Mouse (Mus musculus): ENCODE measurements around the gene Mcu. TPM values are rescaled to one million over a fixed set of nuclear protein-coding genes. Genes with fewer than 3 reads are reported as not detected.

Mcu gene
- polyA plus RNA-seq (2015; fragmentation: Nextera tagmentation; extraction: Ambion mirVana) = 56.9 and 57.2 TPM in 2 replicates

GRCm38 (mm10) chr10:59616522-59616921 lies at the start of gene Mcu:
TSS of gene Mcu (minus strand) at chr10:59616692.
- no peak for TF ChIP-seq CTCF (IDR thresholded peaks at IDR 0.05; ENCODE audit: low read depth)
- TF ChIP-seq EP300 (optimal IDR thresholded peaks at IDR 0.05) = no peak
- Histone ChIP-seq H3K27ac (replicated peaks) (peak within 1 kb of the TSS; percentile 95), H3K9ac (ENCODE audit: low read length) (peak within 1 kb of the TSS; percentile 97), H3K27me3 (ENCODE audit: control insufficient read depth, insufficient read depth, low read length) (no peaks in the 10 kb centered on the region), H3K4me1 (replicated peaks; ENCODE audit: control insufficient read depth, insufficient read depth) (no peaks in the 10 kb centered on the region; the same call in 1 of the 2 replicates), H3K9me3 (ENCODE audit: control insufficient read depth, low read length) (no peaks in the 10 kb centered on the region), H3K4me3 (ENCODE audit: low read depth, low read length) (peak within 1 kb of the TSS; percentile 96), H3K4me2 (replicated peaks; ENCODE audit: low read depth) (peak within 1 kb of the TSS; percentile 81), H3K36me3 (ENCODE audit: control insufficient read depth, insufficient read depth, low read length) (no peaks in the 10 kb centered on the region)
- under 1% methylated on average over 35 of the region's 36 CpGs for WGBS
- peak; percentile 97 for DNase-seq (ENCODE audit: low spot score)
- peak; percentile 97 for ATAC-seq (ENCODE audit: low FRiP score, low TSS enrichment)

GRCm38 (mm10) chr10:59665503-59666291 lies 49.2 kb upstream of the Mcu start:
- TF ChIP-seq CTCF (IDR thresholded peaks at IDR 0.05; ENCODE audit: low read depth) = no peak
- ATAC-seq (ENCODE audit: low FRiP score, low TSS enrichment) (no peak), DNase-seq (ENCODE audit: low spot score) (no peak)
- Histone ChIP-seq H3K9me3 (ENCODE audit: control insufficient read depth, low read length) (no peaks in the 10 kb centered on the region), H3K4me1 (replicated peaks; ENCODE audit: control insufficient read depth, insufficient read depth) (no peaks in the 10 kb centered on the region), H3K4me3 (ENCODE audit: low read depth, low read length) (no peak overlapping the region), H3K27ac (replicated peaks) (no peak overlapping the region), H3K27me3 (ENCODE audit: control insufficient read depth, insufficient read depth, low read length) (no peaks in the 10 kb centered on the region), H3K36me3 (ENCODE audit: control insufficient read depth, insufficient read depth, low read length) (no peaks in the 10 kb centered on the region), H3K9ac (ENCODE audit: low read length) (no peak overlapping the region), H3K4me2 (replicated peaks; ENCODE audit: low read depth) (no peak overlapping the region)
- 69% methylated on average over 13 of the region's 13 CpGs for WGBS

- H3K9ac ChIP-seq (ENCODE audit: low read length) = no peak overlapping the region
- H3K9me3 ChIP-seq (ENCODE audit: control insufficient read depth, low read length) = no peaks in the 10 kb centered on the region
- no peak overlapping the region for H3K4me2 ChIP-seq (replicated peaks; ENCODE audit: low read depth)
- TF ChIP-seq EP300 (optimal IDR thresholded peaks at IDR 0.05) (no peak), CTCF (IDR thresholded peaks at IDR 0.05; ENCODE audit: low read depth) (no peak)
- H3K36me3 ChIP-seq (ENCODE audit: control insufficient read depth, insufficient read depth, low read length) = no peaks in the 10 kb centered on the region
- no peak for DNase-seq (ENCODE audit: low spot score)
- ATAC-seq (ENCODE audit: low FRiP score, low TSS enrichment) = no peak
- WGBS = 76% methylated on average over 2 of the region's 2 CpGs
- no peak overlapping the region for H3K4me3 ChIP-seq (ENCODE audit: low read depth, low read length)
- no peaks in the 10 kb centered on the region for H3K27me3 ChIP-seq (ENCODE audit: control insufficient read depth, insufficient read depth, low read length)
- no peak overlapping the region for H3K27ac ChIP-seq (replicated peaks)
- H3K4me1 ChIP-seq (replicated peaks; ENCODE audit: control insufficient read depth, insufficient read depth) = no peaks in the 10 kb centered on the region
Measured at GRCm38 (mm10) chr10:59664765-59665164, 48.3 kb upstream of the Mcu start.

GRCm38 (mm10) chr10:59656799-59657198 lies 40.3 kb upstream of the Mcu start:
- no peak for TF ChIP-seq CTCF (IDR thresholded peaks at IDR 0.05; ENCODE audit: low read depth)
- TF ChIP-seq EP300 (optimal IDR thresholded peaks at IDR 0.05) = no peak
- DNase-seq (ENCODE audit: low spot score) (no peak), ATAC-seq (ENCODE audit: low FRiP score, low TSS enrichment) (no peak)
- H3K27me3 ChIP-seq (ENCODE audit: control insufficient read depth, insufficient read depth, low read length) = no peaks in the 10 kb centered on the region
- H3K4me1 ChIP-seq (replicated peaks; ENCODE audit: control insufficient read depth, insufficient read depth) = no peaks in the 10 kb centered on the region
- H3K27ac ChIP-seq (replicated peaks) = no peak overlapping the region
- no peak overlapping the region for H3K9ac ChIP-seq (ENCODE audit: low read length)
- WGBS = 76% methylated on average over 13 of the region's 13 CpGs
- no peak overlapping the region for H3K4me3 ChIP-seq (ENCODE audit: low read depth, low read length)
- no peak overlapping the region for H3K4me2 ChIP-seq (replicated peaks; ENCODE audit: low read depth)
- no peaks in the 10 kb centered on the region for H3K9me3 ChIP-seq (ENCODE audit: control insufficient read depth, low read length)
- no peaks in the 10 kb centered on the region for H3K36me3 ChIP-seq (ENCODE audit: control insufficient read depth, insufficient read depth, low read length)

- Histone ChIP-seq H3K9me3 (ENCODE audit: control insufficient read depth, low read length) (no peaks in the 10 kb centered on the region), H3K4me1 (replicated peaks; ENCODE audit: control insufficient read depth, insufficient read depth) (no peaks in the 10 kb centered on the region), H3K4me2 (replicated peaks; ENCODE audit: low read depth) (no peak overlapping the region), H3K4me3 (ENCODE audit: low read depth, low read length) (no peak overlapping the region), H3K27me3 (ENCODE audit: control insufficient read depth, insufficient read depth, low read length) (no peaks in the 10 kb centered on the region), H3K36me3 (ENCODE audit: control insufficient read depth, insufficient read depth, low read length) (no peaks in the 10 kb centered on the region), H3K9ac (ENCODE audit: low read length) (no peak overlapping the region), H3K27ac (replicated peaks) (no peak overlapping the region)
- ATAC-seq (ENCODE audit: low FRiP score, low TSS enrichment) (no peak), DNase-seq (ENCODE audit: low spot score) (no peak)
- no peak for TF ChIP-seq CTCF (IDR thresholded peaks at IDR 0.05; ENCODE audit: low read depth)
- TF ChIP-seq EP300 (optimal IDR thresholded peaks at IDR 0.05) = no peak
- 71% methylated on average over 5 of the region's 5 CpGs for WGBS
Measured at GRCm38 (mm10) chr10:59646821-59647378, 30.4 kb upstream of the Mcu start.

GRCm38 (mm10) chr10:59645153-59645552 lies 28.7 kb upstream of the Mcu start:
- 49% methylated on average over 4 of the region's 4 CpGs for WGBS
- Histone ChIP-seq H3K27me3 (ENCODE audit: control insufficient read depth, insufficient read depth, low read length) (no peaks in the 10 kb centered on the region), H3K4me2 (replicated peaks; ENCODE audit: low read depth) (no peak overlapping the region), H3K4me1 (replicated peaks; ENCODE audit: control insufficient read depth, insufficient read depth) (no peaks in the 10 kb centered on the region), H3K4me3 (ENCODE audit: low read depth, low read length) (no peak overlapping the region), H3K9me3 (ENCODE audit: control insufficient read depth, low read length) (no peaks in the 10 kb centered on the region), H3K9ac (ENCODE audit: low read length) (no peak overlapping the region), H3K36me3 (ENCODE audit: control insufficient read depth, insufficient read depth, low read length) (no peaks in the 10 kb centered on the region), H3K27ac (replicated peaks) (no peak overlapping the region)
- no peak for DNase-seq (ENCODE audit: low spot score)
- ATAC-seq (ENCODE audit: low FRiP score, low TSS enrichment) = no peak
- no peak for TF ChIP-seq CTCF (IDR thresholded peaks at IDR 0.05; ENCODE audit: low read depth)

Measured in stomach, postnatal 0 days (tissue).